Mouse (Mus musculus) lung, postnatal 36 days (tissue): ENCODE data around the gene Utp6.

Experiments
- DNase-seq: peaks from one replicate; pipeline ENCODE4 v3.0.0; 2022; ENCODE audit warnings: mixed read lengths

Gene Utp6

GRCm38 (mm10) chr11:79961346-79962124 lies 655 bp downstream of the Utp6 start:
- DNase-seq: peak; percentile 9

- no peak for DNase-seq
Observed at GRCm38 (mm10) chr11:79947265-79947664, 14.9 kb downstream of the Utp6 start.

DNA sequence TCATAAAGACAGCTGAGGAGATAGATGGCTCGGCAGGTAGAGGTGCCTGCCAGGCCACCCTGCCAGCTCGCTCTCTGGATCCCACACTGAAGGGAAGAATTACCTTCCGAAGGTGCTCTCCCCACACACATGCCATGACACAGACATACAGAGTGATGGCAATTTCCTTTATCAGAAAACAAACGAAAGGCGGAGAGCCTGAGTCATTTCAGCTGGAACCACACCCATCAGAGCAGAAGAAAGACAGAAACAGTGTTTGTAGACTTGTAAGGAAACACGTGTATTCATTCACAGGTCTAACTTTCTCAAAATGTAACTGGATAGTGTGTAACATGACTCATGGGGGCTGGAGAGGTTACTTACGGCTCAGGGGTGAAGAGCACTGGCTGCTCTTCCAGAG lies 18.6 kb downstream of the Utp6 start:
- no peak for DNase-seq

GRCm38 (mm10) chr11:79943136-79943535 lies 19.1 kb downstream of the Utp6 start:
- no peak for DNase-seq

DNA sequence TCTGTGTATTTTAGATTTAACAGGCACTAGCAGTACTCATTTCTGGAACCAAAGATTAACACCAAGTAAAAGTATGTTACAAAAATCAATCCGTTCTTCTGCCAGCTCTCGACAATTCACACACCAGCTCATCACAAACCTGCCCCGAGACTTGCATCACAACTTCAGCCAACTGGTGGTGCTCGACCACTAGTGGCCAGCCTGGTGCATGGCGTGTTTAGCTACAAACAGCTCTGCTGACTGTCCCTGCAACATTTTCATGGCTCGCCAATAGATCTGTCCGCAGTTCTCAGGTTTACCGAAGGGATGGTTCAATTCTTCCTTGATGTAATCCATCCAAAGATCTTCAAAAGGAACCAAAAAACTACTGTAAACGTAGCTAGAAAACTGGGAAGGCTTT lies 26.4 kb downstream of the Utp6 start:
- no peak for DNase-seq

- no peak for DNase-seq
Observed at GRCm38 (mm10) chr11:79922766-79923165, 39.4 kb downstream of the Utp6 start.

DNA sequence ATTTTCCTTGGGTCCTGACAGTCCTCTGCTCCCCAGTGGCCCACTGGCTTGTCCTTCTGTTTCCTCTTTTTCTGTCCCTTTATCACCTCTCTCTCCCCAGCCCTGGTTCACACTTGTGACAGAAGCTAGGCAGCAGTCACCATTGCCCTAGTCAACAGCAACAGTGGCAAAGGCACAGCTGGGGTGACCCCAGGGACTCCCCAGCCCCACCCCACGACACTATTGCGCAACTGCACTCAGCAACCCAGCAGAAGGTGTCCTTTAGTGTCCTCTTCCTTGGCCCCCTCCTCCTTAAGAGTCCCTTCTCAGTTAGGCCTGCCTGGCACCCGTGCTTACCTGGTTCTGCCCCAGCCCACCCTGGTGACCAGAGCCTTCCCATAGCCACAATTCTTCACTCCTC lies 40.0 kb downstream of the Utp6 start:
- DNase-seq: no peak

- no peak for DNase-seq
Observed at GRCm38 (mm10) chr11:79920505-79921025, 41.6 kb downstream of the Utp6 start.

GRCm38 (mm10) chr11:79919685-79920504 lies 42.3 kb downstream of the Utp6 start:
- DNase-seq: peak; percentile 90

GRCm38 (mm10) chr11:79915696-79916349 lies 46.4 kb downstream of the Utp6 start:
- peak; percentile 15 for DNase-seq

GRCm38 (mm10) chr11:79908600-79909483 lies 53.3 kb downstream of the Utp6 start:
- DNase-seq: peak; percentile 33

DNA sequence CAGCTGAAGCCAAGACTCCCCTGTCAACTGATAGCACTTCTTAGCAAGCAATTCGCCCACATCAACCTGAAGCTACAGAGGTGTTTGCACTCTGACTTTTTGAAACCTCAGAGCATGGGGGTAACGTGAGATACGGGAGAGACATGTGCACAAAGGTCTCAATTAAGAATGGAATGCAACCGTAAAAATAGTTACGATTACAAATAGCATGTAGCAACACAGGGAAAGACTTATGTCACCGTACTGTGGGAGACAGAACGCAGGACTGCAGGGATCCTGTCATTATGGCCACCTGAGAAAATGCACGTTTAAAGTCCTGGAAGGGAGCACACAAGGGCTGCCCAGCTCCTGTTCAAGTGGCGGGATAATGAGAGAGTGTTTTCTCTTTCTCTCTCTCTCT lies 55.3 kb downstream of the Utp6 start:
- no peak for DNase-seq

GRCm38 (mm10) chr11:79902881-79903481 lies 59.2 kb downstream of the Utp6 start:
- DNase-seq: no peak

DNA sequence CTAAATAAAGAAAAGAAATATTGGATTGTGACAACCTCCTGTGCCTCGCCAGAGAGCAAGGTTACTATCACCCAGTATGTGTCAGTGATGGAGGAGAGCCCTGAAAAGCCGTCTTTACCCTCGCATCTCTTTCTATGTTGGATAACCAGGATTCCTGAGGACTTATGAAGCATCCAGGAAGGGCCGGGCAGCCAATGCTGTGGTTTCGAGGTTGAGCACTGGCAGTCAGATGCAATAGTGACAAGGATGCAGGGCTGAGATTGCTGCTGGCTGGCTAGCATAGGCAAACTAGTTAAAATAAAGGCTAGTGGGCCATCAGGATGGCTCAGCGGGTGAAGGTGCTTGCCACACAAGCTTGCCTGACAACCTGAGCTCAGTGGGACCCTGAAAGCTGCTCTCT lies 61.0 kb downstream of the Utp6 start:
- DNase-seq: no peak

- DNase-seq: no peak
Observed at GRCm38 (mm10) chr11:79892259-79892658, 69.9 kb downstream of the Utp6 start.

GRCm38 (mm10) chr11:79890822-79891221 lies 71.4 kb downstream of the Utp6 start:
- no peak for DNase-seq

GRCm38 (mm10) chr11:79886961-79887360 lies 75.2 kb downstream of the Utp6 start:
- DNase-seq: no peak

GRCm38 (mm10) chr11:79886395-79886794 lies 75.8 kb downstream of the Utp6 start:
- DNase-seq: no peak

DNA sequence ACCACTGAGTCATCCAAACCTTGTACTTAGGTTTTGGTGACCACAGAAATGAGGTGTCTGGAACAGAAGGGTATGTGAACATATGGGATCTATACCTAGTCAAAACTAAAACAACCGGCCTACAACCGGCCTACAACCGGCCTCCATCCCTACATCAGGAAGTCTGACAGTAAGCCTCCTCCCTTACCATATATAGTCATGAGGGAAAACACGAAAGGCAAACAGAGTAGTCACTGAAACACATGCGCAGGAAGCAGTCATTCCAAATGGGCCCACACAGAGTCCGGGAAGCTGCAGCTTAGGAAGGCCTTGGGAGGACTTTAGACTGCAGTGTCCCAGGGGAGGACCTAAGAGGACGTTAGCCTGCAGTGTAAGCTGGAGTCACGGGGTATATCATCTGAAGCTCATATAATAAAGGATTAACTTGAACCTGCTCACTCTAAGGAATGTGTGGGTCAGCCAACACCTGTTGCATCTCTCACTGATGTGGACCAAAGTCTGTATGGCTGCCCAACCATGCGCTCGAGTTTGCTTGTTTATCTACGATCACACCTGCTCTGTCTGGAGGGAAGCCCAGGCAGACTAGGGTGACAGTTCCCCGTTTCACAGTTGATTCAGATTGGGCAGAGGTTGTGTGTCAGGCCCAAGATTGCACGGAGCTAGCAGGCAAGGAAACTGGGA lies 76.3 kb downstream of the Utp6 start:
- no peak for DNase-seq

DNA sequence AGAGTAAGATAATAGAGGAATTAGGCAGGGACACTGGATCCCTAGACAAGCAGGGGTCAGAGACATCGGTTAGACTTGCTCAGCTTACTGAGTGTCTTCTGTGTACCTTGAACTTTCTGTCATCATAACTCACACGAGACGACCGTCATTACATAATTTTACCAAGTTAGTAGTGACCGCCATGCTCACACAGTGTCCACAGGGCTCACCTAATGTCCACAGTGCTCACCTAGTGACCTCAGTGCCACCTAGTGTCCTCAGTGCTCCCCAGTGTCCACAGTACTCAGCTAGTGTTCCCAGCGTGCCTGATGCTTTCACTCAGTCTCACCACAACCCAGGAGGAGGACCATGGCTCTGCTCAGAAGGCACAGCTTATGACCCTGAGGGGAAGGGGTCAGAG lies 77.4 kb downstream of the Utp6 start:
- no peak for DNase-seq
